Mouse (Mus musculus) neural tube, embryonic 14.5 days (tissue): ENCODE data around the gene Atg7. TPM values are rescaled to one million over a fixed set of nuclear protein-coding genes. Genes with fewer than 3 reads are reported as not detected.
A peak's percentile ranks its signal among the peaks of the same experiment; 100 is the strongest.

Experiments used
- ATAC-seq: fragments of 200-750 bp; cut with Nextera tagmentation; 2 replicates; pipeline ENCODE4 v1.8.0; 2017; ENCODE audit warnings: low read depth, mild to moderate bottlenecking, moderate TSS enrichment, moderate library complexity
- H3K27ac ChIP-seq: fragments of 300-500 bp; sonication (generic); 2 replicates; pipeline ENCODE4 v1.5.1; 2014; ENCODE audit warnings: low read depth, mild to moderate bottlenecking, control low read depth, low read length, moderate library complexity, mixed read lengths
- H3K27me3 ChIP-seq: fragments of 300-500 bp; sonication (generic); 2 replicates; pipeline ENCODE4 v1.6.1; 2014; ENCODE audit warnings: low read length; ENCODE audit not compliant: control insufficient read depth, insufficient read depth
- H3K36me3 ChIP-seq: fragments of 300-500 bp; sonication (generic); 2 replicates; pipeline ENCODE4 v1.6.1; 2014; ENCODE audit warnings: low read length, mixed read lengths; ENCODE audit not compliant: control insufficient read depth, insufficient read depth
- H3K4me1 ChIP-seq: fragments of 300-500 bp; sonication (generic); 2 replicates; pipeline ENCODE4 v1.6.1; 2014; ENCODE audit warnings: low read length; ENCODE audit not compliant: control insufficient read depth, insufficient read depth
- H3K4me2 ChIP-seq: fragments of 300-500 bp; sonication (generic); 2 replicates; pipeline ENCODE4 v1.6.1; 2014; ENCODE audit warnings: mild to moderate bottlenecking, low read depth, low read length, control low read depth
- H3K4me3 ChIP-seq: fragments of 300-500 bp; sonication (generic); 2 replicates; pipeline ENCODE4 v1.5.1; 2014; ENCODE audit warnings: low read depth, low read length, control low read depth, mixed read lengths
- H3K9ac ChIP-seq: fragments of 300-500 bp; sonication (generic); replicated peaks from 2 replicates; pipeline ENCODE4 v1.6.1; 2014; ENCODE audit warnings: low read depth, mild to moderate bottlenecking, control low read depth, low read length, mixed read lengths
- H3K9me3 ChIP-seq: fragments of 300-500 bp; sonication (generic); 2 replicates; pipeline ENCODE4 v1.6.1; 2016; ENCODE audit warnings: low read length; ENCODE audit not compliant: control insufficient read depth
- WGBS: fragments of 180-500 bp; shearing (Covaris S2); extraction: QIAGEN DNeasy Blood & Tissue Kit; methylation state at CpG from one replicate; pipeline ENCODE4 v1.1.7; 2014; 5-methylcytosine and 5-hydroxymethylcytosine counted together
- polyA plus RNA-seq: library from polyadenylated mRNA; unstranded; fragments of >200 nt; fragmentation: Nextera tagmentation; extraction: Ambion mirVana; gene quantifications from 2 replicates; pipeline ENCODE4 v1.2.1, GENCODE M21; 2014

The Atg7 gene
- polyA plus RNA-seq, 1 experiment from 2014 or later: 15.7 TPM

DNA sequence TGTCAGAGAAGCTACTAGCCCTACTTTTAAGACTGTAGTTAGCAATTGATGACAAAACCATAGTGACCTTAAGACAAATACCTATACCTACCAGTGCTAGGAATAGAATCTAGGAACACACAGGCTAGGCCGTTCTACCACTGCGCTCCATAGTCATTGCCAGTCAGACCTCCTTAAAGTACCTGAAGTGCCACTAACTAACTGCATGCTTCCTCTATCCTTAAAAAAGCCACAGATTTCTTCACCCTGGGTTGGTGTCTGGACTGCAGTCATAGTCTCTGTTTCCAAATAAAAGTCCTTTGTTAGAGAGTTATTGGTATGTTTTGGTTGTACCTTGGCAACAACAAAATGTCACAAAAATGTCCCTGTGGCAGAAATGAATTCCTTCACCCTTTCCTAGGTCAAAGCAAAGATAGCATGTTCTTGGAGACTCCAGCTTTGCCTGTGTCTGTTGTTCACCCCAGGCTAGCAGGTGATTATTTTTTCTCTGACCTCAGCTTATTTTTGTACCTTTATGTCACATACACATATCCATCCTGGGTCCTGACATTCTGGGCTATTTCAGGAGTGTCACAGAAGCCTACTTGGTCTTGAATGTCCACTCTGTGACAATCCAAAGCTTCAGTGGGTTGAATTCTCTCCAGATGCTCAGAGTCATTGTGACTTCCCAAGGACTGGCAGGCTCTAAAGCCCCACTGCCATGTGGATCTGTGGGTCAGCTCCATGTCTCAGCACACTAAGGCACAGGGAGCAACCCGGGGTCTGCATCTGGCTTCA is 165.9 kb downstream of the Atg7 start:
- no peak overlapping the region for H3K9ac ChIP-seq
- H3K27ac ChIP-seq: no peak overlapping the region
- H3K36me3 ChIP-seq: no peaks in the 10 kb centered on the region
- H3K27me3 ChIP-seq: no peaks in the 10 kb centered on the region
- no peaks in the 10 kb centered on the region for H3K9me3 ChIP-seq
- H3K4me2 ChIP-seq: no peak overlapping the region
- 91% methylated on average over 3 of the region's 3 CpGs for WGBS
- ATAC-seq: no peak
- peaks cover 3% of the 10 kb centered on the region; the same call in 1 of the 2 replicates for H3K4me1 ChIP-seq
- H3K4me3 ChIP-seq: no peak overlapping the region

DNA sequence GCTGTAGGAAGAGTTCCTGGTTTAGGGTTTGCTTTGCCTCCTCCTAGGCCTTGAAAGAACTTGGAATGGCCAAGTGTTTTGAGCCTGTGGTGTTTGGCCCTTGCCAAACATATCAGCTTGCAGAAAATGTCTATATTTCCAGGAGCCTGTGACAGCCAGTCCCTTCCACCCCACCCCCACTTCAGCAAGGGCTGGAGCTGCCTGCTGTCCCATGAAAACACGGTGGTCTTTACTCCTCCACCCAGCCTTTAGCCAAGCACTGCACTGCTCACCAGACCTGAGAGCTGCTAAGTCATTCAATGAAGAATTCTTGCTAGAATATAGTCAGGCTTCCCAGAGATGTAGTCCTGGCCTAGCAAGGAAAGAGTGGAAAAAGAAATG is 166.5 kb downstream of the Atg7 start:
- H3K4me1 ChIP-seq: no peaks in the 10 kb centered on the region
- H3K27ac ChIP-seq: no peak overlapping the region
- H3K4me2 ChIP-seq: no peak overlapping the region
- no peak overlapping the region for H3K9ac ChIP-seq
- no peaks in the 10 kb centered on the region for H3K9me3 ChIP-seq
- H3K36me3 ChIP-seq: no peaks in the 10 kb centered on the region
- ATAC-seq: no peak
- no peak overlapping the region for H3K4me3 ChIP-seq
- H3K27me3 ChIP-seq: no peaks in the 10 kb centered on the region
- 52% methylated on average over 1 of the region's 1 CpGs for WGBS

DNA sequence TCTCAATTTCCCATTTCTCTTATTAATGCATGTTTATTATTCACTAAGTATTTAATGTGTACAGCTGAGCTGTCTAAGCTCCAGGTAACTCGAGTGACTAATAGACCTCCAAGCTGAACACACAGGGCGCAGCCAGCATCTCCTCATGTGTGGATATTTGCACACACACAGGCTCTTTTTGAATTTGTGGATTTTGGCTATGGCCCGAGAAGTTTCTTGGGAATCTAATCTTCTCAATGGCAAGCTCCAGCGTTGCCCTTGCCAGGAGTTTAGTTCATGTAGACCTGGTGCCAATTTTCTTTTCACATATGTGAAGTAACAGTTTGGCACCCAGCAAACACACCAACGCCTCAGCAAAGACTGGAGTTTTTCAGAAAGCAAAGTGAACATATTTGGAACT is 169.4 kb downstream of the Atg7 start:
- no peak for ATAC-seq
- Histone ChIP-seq H3K4me3 (no peak overlapping the region), H3K4me1 (no peaks in the 10 kb centered on the region), H3K36me3 (no peaks in the 10 kb centered on the region), H3K4me2 (no peak overlapping the region), H3K27me3 (no peaks in the 10 kb centered on the region), H3K9ac (no peak overlapping the region), H3K27ac (no peak overlapping the region), H3K9me3 (no peaks in the 10 kb centered on the region)
- 86% methylated on average over 5 of the region's 5 CpGs for WGBS

DNA sequence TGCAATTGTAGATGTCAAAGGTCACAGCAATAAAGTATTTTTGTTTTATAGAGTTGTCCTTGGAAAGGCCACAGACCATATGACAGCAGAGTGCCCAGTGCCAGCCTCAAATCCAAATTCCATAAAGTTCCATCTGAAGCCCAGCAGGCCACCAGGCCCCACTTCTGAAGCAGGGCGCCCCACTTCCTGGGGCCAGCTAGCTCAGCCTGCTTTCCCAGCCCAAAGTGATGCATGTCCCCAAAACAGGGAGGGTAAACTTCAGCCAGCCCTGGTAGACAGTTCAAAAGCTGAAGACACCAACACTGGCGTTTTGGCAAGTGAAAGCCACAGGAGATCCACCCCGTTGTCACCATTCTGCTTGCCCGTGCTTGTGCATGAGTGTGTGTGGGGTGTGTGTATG is 169.9 kb downstream of the Atg7 start:
- no peak overlapping the region for H3K27ac ChIP-seq
- H3K27me3 ChIP-seq: no peaks in the 10 kb centered on the region
- no peaks in the 10 kb centered on the region for H3K9me3 ChIP-seq
- no peak for ATAC-seq
- H3K9ac ChIP-seq: no peak overlapping the region
- no peaks in the 10 kb centered on the region for H3K4me1 ChIP-seq
- 85% methylated on average over 4 of the region's 4 CpGs for WGBS
- no peaks in the 10 kb centered on the region for H3K36me3 ChIP-seq
- H3K4me2 ChIP-seq: no peak overlapping the region
- H3K4me3 ChIP-seq: no peak overlapping the region

DNA sequence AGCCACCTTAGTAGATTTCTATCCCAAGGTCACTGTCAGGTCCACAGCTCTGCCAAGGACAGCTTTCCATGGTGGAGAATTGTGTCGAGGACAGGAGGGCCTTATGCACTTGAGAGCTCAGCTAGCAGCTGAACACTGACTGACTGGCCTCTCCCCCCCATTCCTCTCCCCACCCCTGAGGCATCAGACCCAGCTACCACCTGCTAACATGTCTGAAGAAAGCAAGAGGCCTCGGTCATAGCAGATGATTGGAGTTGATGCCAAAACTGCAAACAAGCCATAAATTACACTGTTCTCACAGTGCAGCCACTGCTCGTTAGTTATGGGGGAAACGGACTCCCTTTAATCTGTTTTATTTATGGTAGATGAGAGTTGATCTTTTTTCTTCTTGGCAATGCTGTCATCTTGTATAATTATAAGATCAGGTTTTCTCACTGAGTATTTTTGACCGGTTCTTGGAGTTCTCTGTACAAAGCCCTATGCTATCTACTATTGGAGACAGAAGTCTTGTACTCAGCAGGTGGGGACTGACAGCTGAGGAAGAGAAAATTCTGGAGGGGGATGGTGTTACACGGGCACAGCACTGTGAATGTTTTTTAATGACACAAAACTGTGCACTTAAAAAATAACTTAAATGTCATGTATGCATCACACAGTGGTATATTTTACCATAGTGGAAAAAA is 171.4 kb downstream of the Atg7 start:
- no peaks in the 10 kb centered on the region for H3K27me3 ChIP-seq
- H3K9me3 ChIP-seq: no peaks in the 10 kb centered on the region
- H3K9ac ChIP-seq: no peak overlapping the region
- peak; percentile 17; the same call in 1 of the 2 replicates for ATAC-seq
- H3K27ac ChIP-seq: no peak overlapping the region
- H3K36me3 ChIP-seq: no peaks in the 10 kb centered on the region
- no peak overlapping the region for H3K4me3 ChIP-seq
- H3K4me2 ChIP-seq: no peak overlapping the region
- no peaks in the 10 kb centered on the region for H3K4me1 ChIP-seq
- WGBS: 60% methylated on average over 6 of the region's 6 CpGs

DNA sequence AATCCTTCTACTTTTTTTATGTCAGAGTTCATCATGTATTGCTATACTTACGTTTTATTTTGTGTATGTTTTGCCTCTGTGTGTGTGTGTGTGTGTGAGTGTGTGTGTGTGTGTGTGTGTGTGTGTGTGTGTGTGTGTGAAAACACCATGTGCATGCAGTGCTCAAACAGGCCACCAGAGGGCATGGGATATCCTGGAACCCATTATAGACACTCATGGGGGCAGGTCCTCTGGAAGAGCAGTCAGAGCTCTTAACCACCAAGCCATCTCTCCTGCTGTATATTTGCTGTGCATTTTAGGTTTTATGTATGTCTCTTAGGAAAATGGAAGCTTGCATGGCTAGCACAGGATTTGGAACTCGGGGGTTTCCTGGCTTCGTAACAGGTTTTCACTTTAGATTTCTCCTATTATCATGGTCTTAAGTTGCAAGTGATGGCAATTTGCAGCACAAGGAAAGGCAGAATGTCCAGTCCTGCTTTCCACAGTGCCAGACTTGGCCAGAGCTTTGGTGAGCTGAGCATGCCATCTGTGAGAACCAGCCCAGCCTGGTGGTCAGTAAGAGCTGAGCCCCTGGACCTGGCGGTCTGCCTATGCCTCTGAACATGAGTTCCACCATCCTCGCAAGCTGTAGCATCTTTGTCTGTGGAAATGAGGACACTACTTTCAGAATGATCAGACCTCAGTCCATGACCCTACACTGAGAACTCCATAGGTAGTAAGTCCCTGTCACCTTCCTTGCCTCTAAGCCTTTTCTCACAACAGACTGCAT is 172.2 kb downstream of the Atg7 start:
- H3K36me3 ChIP-seq: no peaks in the 10 kb centered on the region
- H3K9ac ChIP-seq: no peak overlapping the region
- ATAC-seq: no peak
- no peaks in the 10 kb centered on the region for H3K9me3 ChIP-seq
- no peaks in the 10 kb centered on the region for H3K4me1 ChIP-seq
- H3K4me2 ChIP-seq: no peak overlapping the region
- H3K27ac ChIP-seq: no peak overlapping the region
- 97% methylated on average over 5 of the region's 5 CpGs for WGBS
- no peak overlapping the region for H3K4me3 ChIP-seq
- H3K27me3 ChIP-seq: no peaks in the 10 kb centered on the region

DNA sequence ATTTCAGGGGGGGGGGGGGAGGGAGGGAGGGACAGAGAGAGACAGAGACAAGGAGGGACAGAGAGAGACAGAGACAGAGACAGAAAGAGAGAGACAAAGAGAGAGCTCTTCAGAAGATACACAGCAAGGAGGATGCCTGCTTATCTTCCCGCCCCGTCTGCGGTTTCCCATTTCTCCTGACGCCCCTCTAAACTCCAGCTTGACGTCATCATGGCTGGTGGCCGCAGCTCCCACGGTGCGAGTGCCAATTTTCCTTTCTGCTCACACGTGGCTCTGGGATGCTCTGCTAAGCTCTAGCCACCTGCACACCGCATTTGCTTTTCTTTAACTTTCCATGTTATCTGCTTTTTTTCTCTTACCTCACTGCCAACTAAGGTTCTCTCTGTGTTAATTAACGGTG is 175.1 kb downstream of the Atg7 start:
- Histone ChIP-seq H3K36me3 (no peaks in the 10 kb centered on the region), H3K4me2 (no peak overlapping the region), H3K27me3 (no peaks in the 10 kb centered on the region), H3K4me1 (no peaks in the 10 kb centered on the region), H3K9ac (no peak overlapping the region), H3K9me3 (no peaks in the 10 kb centered on the region), H3K27ac (no peak overlapping the region), H3K4me3 (no peak overlapping the region)
- ATAC-seq: no peak
- 53% methylated on average over 10 of the region's 11 CpGs for WGBS

DNA sequence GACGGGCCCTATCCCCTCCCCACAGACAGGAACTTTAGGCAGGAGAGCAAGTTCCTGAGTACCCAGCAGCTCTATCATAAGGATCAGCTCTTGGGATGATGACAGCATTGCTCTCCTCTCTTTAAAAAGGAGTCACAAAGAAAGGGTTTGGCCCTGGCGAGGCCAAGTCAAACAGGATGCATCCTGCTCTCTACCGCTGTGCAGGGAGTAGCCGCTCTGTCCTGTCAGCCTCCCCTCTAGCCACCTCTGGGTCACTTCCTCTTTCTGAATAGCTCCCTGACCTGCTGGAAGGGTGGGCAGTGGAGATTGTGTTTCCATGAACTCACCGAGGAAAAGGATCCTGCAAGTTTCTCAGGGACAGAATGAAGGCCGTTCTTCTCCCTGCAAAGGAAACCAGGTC is 175.6 kb downstream of the Atg7 start:
- Histone ChIP-seq H3K9ac (no peak overlapping the region), H3K4me3 (no peak overlapping the region), H3K4me1 (no peaks in the 10 kb centered on the region), H3K27ac (no peak overlapping the region), H3K27me3 (no peaks in the 10 kb centered on the region), H3K36me3 (no peaks in the 10 kb centered on the region), H3K9me3 (no peaks in the 10 kb centered on the region), H3K4me2 (no peak overlapping the region)
- ATAC-seq: no peak; the same call in 1 of the 2 replicates
- WGBS: 67% methylated on average over 6 of the region's 6 CpGs

DNA sequence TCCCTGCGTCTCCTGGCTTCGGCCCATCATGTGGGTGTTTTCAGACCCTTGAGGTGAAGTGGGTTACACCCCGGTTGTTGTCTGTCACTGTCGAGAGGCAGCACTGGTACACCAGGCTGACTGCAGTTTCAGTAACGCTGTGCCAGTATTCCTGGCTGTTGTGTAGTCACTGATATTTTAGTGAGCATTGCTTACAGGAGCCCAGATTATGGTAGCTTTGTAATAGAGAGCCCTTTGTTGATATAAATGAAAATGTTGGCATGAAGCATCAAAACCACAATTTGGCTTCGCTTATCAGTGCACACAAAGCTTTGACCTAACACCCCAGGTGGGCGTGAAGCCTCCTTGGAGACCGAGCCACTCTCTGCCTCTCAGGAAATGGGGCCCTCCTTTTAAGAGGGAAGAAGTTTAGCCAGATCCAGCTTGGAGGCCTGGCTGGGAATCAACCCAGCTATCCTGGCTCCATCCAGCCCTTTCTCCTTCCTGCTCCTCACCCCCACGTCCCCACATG is 177.1 kb downstream of the Atg7 start:
- no peaks in the 10 kb centered on the region for H3K36me3 ChIP-seq
- H3K4me3 ChIP-seq: no peak overlapping the region
- no peak overlapping the region for H3K9ac ChIP-seq
- no peaks in the 10 kb centered on the region for H3K9me3 ChIP-seq
- H3K4me2 ChIP-seq: no peak overlapping the region
- H3K27me3 ChIP-seq: no peaks in the 10 kb centered on the region
- H3K4me1 ChIP-seq: no peaks in the 10 kb centered on the region
- WGBS: 73% methylated on average over 9 of the region's 9 CpGs
- no peak for ATAC-seq
- no peak overlapping the region for H3K27ac ChIP-seq
